Mouse (Mus musculus) skeletal muscle tissue, adult 2 months (tissue): ENCODE results near the gene Psmb9.
"Not testable (repeated sequence)": the region's sequence is repeated elsewhere in the genome, so short reads cannot be mapped to it uniquely, and the experiment has no call there.

Experiments used
- DNase-seq: peaks from one replicate; pipeline ENCODE4 v3.0.0-alpha.2; 2012; ENCODE audit warnings: low read depth, low spot score

The Psmb9 gene

GRCm38 (mm10) chr17:34187261-34187916, at the start of gene Psmb9, which contains the start of gene Tap1:
Psmb9 (minus strand) TSS chr17:34187764.
Tap1 (plus strand) TSS chr17:34187553.
- DNase-seq: peak; percentile 96

- DNase-seq: no peak
These were observed 49.1 kb upstream of the Psmb9 start for GRCm38 (mm10) chr17:34236691-34237090.

GRCm38 (mm10) chr17:34234926-34235325, 47.4 kb upstream of the Psmb9 start:
- peak; percentile 80 for DNase-seq

GRCm38 (mm10) chr17:34232021-34232420, 44.5 kb upstream of the Psmb9 start:
- not testable (repeated sequence) for DNase-seq

GRCm38 (mm10) chr17:34230971-34231370, 43.4 kb upstream of the Psmb9 start:
- DNase-seq: not testable (repeated sequence)

- not testable (repeated sequence) for DNase-seq
These were observed 38.3 kb upstream of the Psmb9 start for GRCm38 (mm10) chr17:34225911-34226310.

- DNase-seq: no peak
These were observed 37.9 kb upstream of the Psmb9 start for GRCm38 (mm10) chr17:34225426-34225825.

- DNase-seq: no peak
These were observed 37.3 kb upstream of the Psmb9 start for GRCm38 (mm10) chr17:34224816-34225215.

- DNase-seq: not testable (repeated sequence)
These were observed 32.8 kb upstream of the Psmb9 start for GRCm38 (mm10) chr17:34220401-34220800.

- DNase-seq: not testable (repeated sequence)
These were observed 32.2 kb upstream of the Psmb9 start for GRCm38 (mm10) chr17:34219801-34220200.

GRCm38 (mm10) chr17:34219096-34219495, 31.5 kb upstream of the Psmb9 start:
- DNase-seq: not testable (repeated sequence)

- peak; percentile 88 for DNase-seq
These were observed 31.1 kb upstream of the Psmb9 start for GRCm38 (mm10) chr17:34218675-34219074.

GRCm38 (mm10) chr17:34217986-34218385, 30.4 kb upstream of the Psmb9 start:
- no peak for DNase-seq

- no peak for DNase-seq
These were observed 29.8 kb upstream of the Psmb9 start for GRCm38 (mm10) chr17:34217216-34217928.

- DNase-seq: no peak
These were observed 27.6 kb upstream of the Psmb9 start for GRCm38 (mm10) chr17:34215176-34215575.

- DNase-seq: no peak
These were observed 26.4 kb upstream of the Psmb9 start for GRCm38 (mm10) chr17:34213936-34214335.

GRCm38 (mm10) chr17:34211746-34212365, 24.3 kb upstream of the Psmb9 start:
- DNase-seq: no peak

- DNase-seq: no peak
These were observed 23.0 kb upstream of the Psmb9 start for GRCm38 (mm10) chr17:34210599-34210998.

GRCm38 (mm10) chr17:34209680-34210079, 22.1 kb upstream of the Psmb9 start:
- DNase-seq: no peak

- no peak for DNase-seq
These were observed 20.9 kb upstream of the Psmb9 start for GRCm38 (mm10) chr17:34208421-34208820.

- no peak for DNase-seq
These were observed 20.3 kb upstream of the Psmb9 start for GRCm38 (mm10) chr17:34207866-34208265.

GRCm38 (mm10) chr17:34207456-34207855, 19.9 kb upstream of the Psmb9 start:
- no peak for DNase-seq

GRCm38 (mm10) chr17:34206731-34207130, 19.2 kb upstream of the Psmb9 start:
- DNase-seq: no peak
